Mouse (Mus musculus): ENCODE measurements at regions not wholly inside any gene's neighbourhood (a gene's known extent, or its start where the extent isn't known, plus 50 kb on each side); places are given as distances from the start of the nearest gene placed in this dataset.
A peak's percentile ranks its signal among the peaks of the same experiment; 100 is the strongest.

DNA sequence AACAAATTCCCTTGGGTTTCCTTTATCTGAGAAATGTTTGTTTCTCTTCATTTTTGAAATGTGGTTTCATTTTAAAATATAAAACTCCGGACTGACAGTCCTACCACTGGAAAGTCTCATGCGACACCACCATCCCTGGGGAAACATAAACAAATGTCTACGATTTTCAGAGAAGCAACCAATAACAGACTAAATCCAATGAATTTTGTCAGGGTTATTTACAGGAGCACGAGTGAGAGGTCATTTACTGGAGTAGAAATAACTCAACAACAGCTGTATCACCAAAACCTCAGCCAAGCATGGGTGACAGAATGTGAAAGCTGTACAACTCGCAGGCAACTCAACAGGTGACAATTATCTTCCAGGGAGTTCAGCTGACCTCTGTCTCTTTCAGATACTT, 200.5 kb downstream of the Fam76b start:
- H3K9me3 ChIP-seq (replicated peaks): no peaks in the 10 kb centered on the region
- no peak for ATAC-seq (ENCODE audit: low FRiP score)
- no peaks in the 10 kb centered on the region for H3K36me3 ChIP-seq
- H3K4me2 ChIP-seq: no peak overlapping the region
- no peak overlapping the region for H3K4me3 ChIP-seq (replicated peaks)
- H3K4me1 ChIP-seq: peaks cover 15% of the 10 kb centered on the region
- WGBS: 76% methylated on average over 5 of the region's 5 CpGs
- no peak overlapping the region for H3K9ac ChIP-seq (replicated peaks)
- no peaks in the 10 kb centered on the region for H3K27me3 ChIP-seq (replicated peaks)
- no peak overlapping the region for H3K27ac ChIP-seq (replicated peaks)

DNA sequence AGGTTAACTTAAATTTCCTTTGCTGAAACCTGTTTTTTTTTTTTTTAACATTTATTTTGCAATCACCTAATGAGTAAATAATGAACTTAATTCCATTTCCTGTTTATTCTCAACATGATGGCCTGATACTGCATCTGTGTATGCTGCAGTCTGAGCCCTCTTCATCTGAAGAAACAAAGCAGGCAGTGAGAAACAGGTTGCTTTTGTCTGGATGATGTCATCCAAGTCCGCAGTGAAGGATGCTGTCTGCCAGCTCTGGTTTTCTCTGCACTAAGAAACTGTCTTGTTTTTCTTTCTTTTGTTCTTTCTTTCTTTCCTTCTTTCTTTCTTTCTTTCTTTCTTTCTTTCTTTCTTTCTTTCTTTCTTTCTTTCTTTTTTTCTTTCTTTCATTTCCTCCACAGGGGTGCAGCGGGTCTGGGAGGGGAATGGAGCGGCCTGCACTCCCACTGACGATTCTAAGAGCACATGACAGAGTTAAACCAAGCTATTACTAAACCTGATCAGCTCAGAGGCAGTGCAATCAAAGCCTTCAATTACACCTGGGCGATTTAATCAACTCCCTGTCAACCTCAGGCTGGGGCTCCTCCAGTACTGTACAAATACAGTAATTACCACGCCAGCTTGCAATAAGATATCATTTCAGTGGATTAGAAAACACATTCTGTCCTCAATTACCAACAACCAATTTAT, 204.0 kb downstream of the Fam76b start:
- H3K4me3 ChIP-seq (replicated peaks): no peak overlapping the region
- 34% methylated on average over 6 of the region's 6 CpGs for WGBS
- H3K9me3 ChIP-seq (replicated peaks): no peaks in the 10 kb centered on the region
- H3K36me3 ChIP-seq: no peaks in the 10 kb centered on the region
- no peaks in the 10 kb centered on the region for H3K27me3 ChIP-seq (replicated peaks)
- H3K9ac ChIP-seq (replicated peaks): no peak overlapping the region
- H3K27ac ChIP-seq (replicated peaks): peak overlapping the region; percentile 60
- no peak overlapping the region for H3K4me2 ChIP-seq
- ATAC-seq (ENCODE audit: low FRiP score): peak; percentile 94
- peaks cover 16% of the 10 kb centered on the region for H3K4me1 ChIP-seq

DNA sequence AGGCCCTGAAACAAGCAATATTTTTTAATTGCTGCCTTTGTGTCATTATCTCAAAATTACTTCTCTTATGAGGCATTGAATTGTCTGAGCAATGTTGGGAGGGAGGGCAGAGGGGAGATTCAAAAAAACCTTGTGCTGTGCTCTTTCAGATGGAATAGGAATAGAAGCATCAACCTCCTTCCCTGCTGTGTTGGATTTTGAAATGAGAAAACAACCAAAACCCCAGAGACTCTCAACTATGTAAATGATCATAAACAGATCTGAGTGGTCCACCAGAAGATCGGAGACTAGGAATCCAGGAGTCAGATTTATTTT, 204.5 kb downstream of the Fam76b start:
- no peak overlapping the region for H3K4me3 ChIP-seq (replicated peaks)
- no peak overlapping the region for H3K9ac ChIP-seq (replicated peaks)
- H3K4me2 ChIP-seq: no peak overlapping the region
- ATAC-seq (ENCODE audit: low FRiP score): peak; percentile 84
- 53% methylated on average over 1 of the region's 1 CpGs for WGBS
- H3K9me3 ChIP-seq (replicated peaks): no peaks in the 10 kb centered on the region
- no peaks in the 10 kb centered on the region for H3K36me3 ChIP-seq
- H3K4me1 ChIP-seq: peaks cover 16% of the 10 kb centered on the region
- peak overlapping the region; percentile 60 for H3K27ac ChIP-seq (replicated peaks)
- H3K27me3 ChIP-seq (replicated peaks): no peaks in the 10 kb centered on the region

DNA sequence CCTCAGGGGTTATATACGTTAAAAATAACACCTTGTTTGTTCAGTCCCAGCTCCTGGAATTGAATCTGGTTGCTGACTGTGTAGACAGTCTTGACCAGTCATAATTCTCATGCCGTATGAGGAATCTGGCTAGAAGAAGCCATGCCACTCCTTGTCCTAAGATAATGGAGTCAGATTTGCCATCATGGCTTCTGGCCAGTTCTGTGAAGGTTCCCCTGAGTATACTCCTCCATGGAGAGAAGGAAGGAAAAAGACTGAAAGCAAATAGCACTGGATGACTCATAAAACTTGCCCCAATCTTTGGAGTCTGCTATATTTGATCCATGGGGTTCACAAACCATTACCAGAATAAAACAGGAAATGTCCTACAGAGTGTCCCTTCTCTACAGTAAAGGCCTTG, 208.0 kb downstream of the Fam76b start:
- ATAC-seq (ENCODE audit: low FRiP score): no peak
- H3K9me3 ChIP-seq (replicated peaks): no peaks in the 10 kb centered on the region
- H3K36me3 ChIP-seq: no peaks in the 10 kb centered on the region
- H3K4me1 ChIP-seq: peaks cover 16% of the 10 kb centered on the region
- H3K27ac ChIP-seq (replicated peaks): no peak overlapping the region
- H3K27me3 ChIP-seq (replicated peaks): no peaks in the 10 kb centered on the region
- no peak overlapping the region for H3K9ac ChIP-seq (replicated peaks)
- 83% methylated on average over 2 of the region's 2 CpGs for WGBS
- H3K4me2 ChIP-seq: no peak overlapping the region
- no peak overlapping the region for H3K4me3 ChIP-seq (replicated peaks)

DNA sequence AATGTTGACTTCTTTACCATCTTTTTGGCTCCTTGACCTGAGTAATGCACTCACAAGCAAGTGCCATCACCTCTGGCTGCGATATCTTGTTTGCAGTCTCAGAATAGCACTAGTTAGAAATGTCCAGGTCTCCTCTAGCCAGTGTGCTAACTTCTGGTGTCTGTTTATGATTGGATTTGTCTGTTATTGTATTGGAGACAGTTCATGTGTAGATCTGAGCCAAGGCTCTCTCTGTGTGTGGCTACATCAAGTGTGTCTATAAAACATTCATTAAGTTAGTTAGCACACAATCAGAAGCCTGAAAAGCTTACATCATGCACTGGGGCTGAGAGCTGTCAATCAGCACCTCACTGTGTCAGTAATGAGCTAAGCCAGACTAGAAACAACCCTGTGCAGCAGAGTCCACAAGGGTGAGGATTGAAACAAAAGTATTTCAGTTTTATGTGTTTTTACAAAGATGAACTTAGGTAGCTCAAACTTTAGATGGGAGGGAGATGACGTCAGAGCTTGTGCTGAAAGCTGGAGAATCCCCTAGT, 214.5 kb downstream of the Fam76b start:
- H3K4me3 ChIP-seq (replicated peaks): no peak overlapping the region
- 83% methylated on average over 2 of the region's 2 CpGs for WGBS
- no peak for ATAC-seq (ENCODE audit: low FRiP score)

DNA sequence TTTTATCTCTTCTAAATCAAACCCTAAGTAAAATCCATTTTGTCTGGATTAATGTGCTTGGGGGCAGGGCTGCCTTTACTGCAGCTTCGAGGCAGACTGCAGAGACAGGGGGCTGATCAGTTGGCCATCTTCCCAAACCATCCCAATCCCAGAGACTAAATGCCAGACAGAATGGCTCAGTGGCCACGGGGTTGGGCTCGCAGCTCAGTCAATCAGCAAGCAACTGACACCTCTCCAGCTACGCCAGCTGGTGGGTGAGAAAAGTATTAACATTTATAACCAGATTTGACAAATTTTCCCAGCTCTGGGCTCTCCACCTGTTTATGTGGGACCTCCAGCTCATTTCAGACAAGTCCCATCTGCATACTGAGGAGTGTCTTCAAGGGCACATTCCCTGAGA, 220.7 kb downstream of the Fam76b start:
- Histone ChIP-seq H3K27ac (replicated peaks) (no peak overlapping the region), H3K4me1 (no peaks in the 10 kb centered on the region), H3K4me2 (no peak overlapping the region), H3K27me3 (replicated peaks) (no peaks in the 10 kb centered on the region), H3K9ac (replicated peaks) (no peak overlapping the region), H3K36me3 (no peaks in the 10 kb centered on the region), H3K9me3 (replicated peaks) (no peaks in the 10 kb centered on the region), H3K4me3 (replicated peaks) (no peak overlapping the region)
- WGBS: 58% methylated on average over 4 of the region's 4 CpGs
- ATAC-seq (ENCODE audit: low FRiP score): no peak

More for the DNA sequence above, 214.5 kb downstream of the Fam76b start:
- Histone ChIP-seq H3K36me3 (no peaks in the 10 kb centered on the region), H3K4me1 (no peaks in the 10 kb centered on the region), H3K9me3 (replicated peaks) (no peaks in the 10 kb centered on the region), H3K4me2 (no peak overlapping the region), H3K9ac (replicated peaks) (no peak overlapping the region), H3K27me3 (replicated peaks) (no peaks in the 10 kb centered on the region), H3K27ac (replicated peaks) (no peak overlapping the region)

DNA sequence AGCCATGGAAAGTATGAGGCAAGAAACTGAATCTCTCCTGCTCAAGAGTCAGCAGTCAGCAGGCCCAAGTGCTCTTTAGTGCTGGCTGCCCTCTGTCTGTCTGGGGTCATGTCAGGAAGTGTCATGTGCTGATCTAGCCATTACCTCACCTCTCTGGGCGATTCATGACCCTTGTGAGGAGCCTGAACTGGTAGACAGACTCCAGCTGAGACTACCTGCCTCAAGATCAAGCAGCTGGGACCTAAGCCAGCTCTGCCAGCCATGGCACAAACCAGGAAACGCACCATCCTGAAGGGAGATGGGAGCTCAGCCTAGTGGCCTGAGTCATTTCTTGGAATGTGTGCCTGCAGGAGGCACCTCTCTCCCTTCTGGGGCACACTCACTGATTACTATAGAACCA, 221.2 kb upstream of the Sesn3 start:
- Histone ChIP-seq H3K27me3 (replicated peaks) (no peaks in the 10 kb centered on the region), H3K27ac (replicated peaks) (no peak overlapping the region), H3K36me3 (no peaks in the 10 kb centered on the region), H3K4me1 (peaks cover 12% of the 10 kb centered on the region; the same call in 1 of the 2 replicates), H3K4me3 (replicated peaks) (no peak overlapping the region), H3K9me3 (replicated peaks) (no peaks in the 10 kb centered on the region), H3K4me2 (no peak overlapping the region), H3K9ac (replicated peaks) (no peak overlapping the region)
- 28% methylated on average over 2 of the region's 2 CpGs for WGBS
- no peak for ATAC-seq (ENCODE audit: low FRiP score)

DNA sequence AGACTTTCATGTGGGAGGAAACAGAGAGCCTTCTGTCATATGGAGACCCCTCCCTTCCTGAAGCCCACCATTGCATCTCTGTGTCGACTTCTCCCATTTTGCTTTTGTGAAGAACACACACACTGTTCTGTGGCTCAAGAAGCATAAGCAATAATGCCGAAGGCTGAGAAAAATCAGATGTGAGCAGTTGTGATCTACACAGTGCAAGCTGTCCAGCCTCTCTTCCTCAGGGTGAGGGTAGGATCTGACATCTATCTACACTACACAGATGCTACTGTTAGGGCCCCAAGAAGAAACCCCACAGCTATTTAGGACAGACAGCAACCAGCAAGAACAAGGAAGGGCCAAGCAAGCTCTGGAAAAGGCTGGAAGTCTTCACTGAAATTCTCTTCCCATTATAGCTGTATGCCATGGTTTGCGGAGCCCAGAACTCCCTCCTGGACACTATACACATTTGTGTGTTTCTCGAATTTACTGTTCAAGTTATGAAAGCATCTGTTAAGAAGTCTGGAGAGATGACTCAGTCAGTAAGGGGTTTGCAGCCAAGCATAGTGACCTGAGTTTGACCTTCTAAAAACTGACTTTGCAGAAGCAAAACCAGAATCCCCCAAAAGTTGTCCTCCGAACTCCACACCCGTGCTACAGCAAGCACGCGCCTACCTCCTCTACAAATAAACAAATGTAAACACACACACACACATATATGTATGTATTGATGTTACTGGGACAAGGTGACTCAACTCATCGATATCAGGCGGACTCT, 218.3 kb upstream of the Sesn3 start:
- no peaks in the 10 kb centered on the region for H3K9me3 ChIP-seq (replicated peaks)
- H3K4me3 ChIP-seq (replicated peaks): no peak overlapping the region
- H3K27ac ChIP-seq (replicated peaks): no peak overlapping the region
- no peak overlapping the region for H3K9ac ChIP-seq (replicated peaks)
- 90% methylated on average over 10 of the region's 10 CpGs for WGBS
- no peak for ATAC-seq (ENCODE audit: low FRiP score)
- peaks cover 20% of the 10 kb centered on the region for H3K4me1 ChIP-seq
- H3K27me3 ChIP-seq (replicated peaks): no peaks in the 10 kb centered on the region
- no peaks in the 10 kb centered on the region for H3K36me3 ChIP-seq
- H3K4me2 ChIP-seq: no peak overlapping the region

DNA sequence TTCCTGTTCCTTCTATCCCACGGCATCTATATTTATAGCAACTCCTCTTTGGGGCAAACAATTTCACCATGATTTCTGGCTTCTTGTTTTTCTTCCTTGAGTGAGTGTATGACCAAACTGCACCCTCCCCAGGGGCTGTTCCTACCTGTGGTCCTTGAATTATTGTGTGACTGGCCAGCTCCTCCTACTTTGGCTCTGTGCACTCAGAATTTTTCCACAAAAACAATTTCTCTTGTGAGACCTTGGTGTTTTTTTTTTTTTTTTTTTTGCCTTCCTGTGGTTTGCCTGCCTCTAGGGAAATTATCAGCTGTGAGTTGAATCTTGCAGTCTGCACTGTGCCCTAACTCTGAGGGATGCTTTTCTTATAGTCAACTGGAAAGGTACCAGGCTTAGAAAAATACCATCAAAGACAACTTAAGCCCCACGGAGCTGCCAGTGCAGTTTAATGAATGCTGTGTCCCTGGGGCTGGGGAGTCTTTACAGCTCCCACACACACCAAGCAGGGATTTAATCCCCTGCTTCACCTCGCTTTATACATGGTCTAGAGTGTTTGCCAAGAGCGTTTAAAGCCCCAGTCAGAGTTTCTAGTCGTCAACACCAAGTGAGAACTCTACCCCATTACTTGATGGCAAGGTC, 216.2 kb upstream of the Sesn3 start:
- 18% methylated on average over 5 of the region's 5 CpGs for WGBS
- no peak overlapping the region for H3K4me3 ChIP-seq (replicated peaks)
- H3K27ac ChIP-seq (replicated peaks): peak overlapping the region; percentile 54
- H3K36me3 ChIP-seq: no peaks in the 10 kb centered on the region
- H3K9ac ChIP-seq (replicated peaks): no peak overlapping the region
- no peaks in the 10 kb centered on the region for H3K9me3 ChIP-seq (replicated peaks)
- H3K4me1 ChIP-seq: peaks cover 18% of the 10 kb centered on the region
- no peaks in the 10 kb centered on the region for H3K27me3 ChIP-seq (replicated peaks)
- H3K4me2 ChIP-seq: no peak overlapping the region
- peak; percentile 60; the same call in 1 of the 2 replicates for ATAC-seq (ENCODE audit: low FRiP score)

DNA sequence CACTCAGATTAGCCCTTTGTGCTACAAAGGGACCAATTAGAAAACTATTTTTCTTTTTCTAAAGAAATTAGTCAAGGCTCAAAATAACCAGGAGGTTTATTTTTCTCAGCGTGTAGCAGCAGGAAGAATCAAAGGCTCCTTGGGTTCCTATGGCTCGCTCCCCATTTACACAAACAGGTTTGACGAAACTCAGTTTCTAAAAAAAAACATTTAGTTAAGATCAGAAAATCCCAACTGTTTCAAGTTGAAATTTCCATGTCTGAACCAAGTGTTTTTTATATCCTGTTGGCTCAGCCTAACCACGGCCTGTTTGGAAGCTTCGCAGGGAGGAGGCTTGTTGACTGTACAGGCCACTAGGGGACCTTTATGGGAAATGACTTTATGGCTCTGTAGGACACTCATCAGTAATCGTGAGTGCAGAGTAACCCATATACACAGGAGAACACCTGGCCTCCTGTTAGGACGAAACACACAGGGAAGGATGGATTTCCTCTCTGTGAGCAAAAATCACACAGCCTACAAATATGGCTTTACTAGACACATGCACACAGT, 215.6 kb upstream of the Sesn3 start:
- no peaks in the 10 kb centered on the region for H3K9me3 ChIP-seq (replicated peaks)
- no peak overlapping the region for H3K4me3 ChIP-seq (replicated peaks)
- no peak for ATAC-seq (ENCODE audit: low FRiP score)
- no peak overlapping the region for H3K9ac ChIP-seq (replicated peaks)
- no peaks in the 10 kb centered on the region for H3K27me3 ChIP-seq (replicated peaks)
- peak overlapping the region; percentile 54; the same call in 1 of the 2 replicates for H3K27ac ChIP-seq (replicated peaks)
- H3K4me2 ChIP-seq: no peak overlapping the region
- peaks cover 14% of the 10 kb centered on the region for H3K4me1 ChIP-seq
- WGBS: 25% methylated on average over 7 of the region's 7 CpGs
- H3K36me3 ChIP-seq: no peaks in the 10 kb centered on the region

DNA sequence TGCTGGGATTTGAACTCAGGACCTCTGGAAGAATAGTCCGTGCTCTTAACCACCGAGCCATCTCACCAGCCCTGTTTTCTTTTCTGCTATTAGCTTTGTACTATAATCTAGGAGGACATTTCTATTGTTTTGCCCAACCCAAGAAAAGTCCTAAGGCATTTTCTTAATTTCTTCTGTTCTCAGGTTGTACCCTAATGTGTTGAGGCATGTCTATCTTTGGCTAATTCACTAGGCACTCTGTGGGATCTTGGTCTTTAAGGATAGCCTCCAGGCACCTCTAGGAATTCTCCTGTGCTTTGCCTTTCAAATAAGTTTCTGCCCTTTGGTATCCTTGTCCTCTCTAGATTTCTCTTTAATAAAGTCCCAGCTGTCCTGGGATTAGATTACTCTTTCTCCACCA, 214.6 kb upstream of the Sesn3 start:
- H3K9me3 ChIP-seq (replicated peaks): no peaks in the 10 kb centered on the region
- H3K4me3 ChIP-seq (replicated peaks): no peak overlapping the region
- H3K4me2 ChIP-seq: no peak overlapping the region
- no peak overlapping the region for H3K9ac ChIP-seq (replicated peaks)
- no peak overlapping the region for H3K27ac ChIP-seq (replicated peaks)
- ATAC-seq (ENCODE audit: low FRiP score): no peak
- no peaks in the 10 kb centered on the region for H3K27me3 ChIP-seq (replicated peaks)
- H3K4me1 ChIP-seq: peaks cover 14% of the 10 kb centered on the region
- no peaks in the 10 kb centered on the region for H3K36me3 ChIP-seq
- 95% methylated on average over 2 of the region's 2 CpGs for WGBS
